Mouse (Mus musculus): ENCODE measurements around the gene Tbk1.

Gene Tbk1

DNA sequence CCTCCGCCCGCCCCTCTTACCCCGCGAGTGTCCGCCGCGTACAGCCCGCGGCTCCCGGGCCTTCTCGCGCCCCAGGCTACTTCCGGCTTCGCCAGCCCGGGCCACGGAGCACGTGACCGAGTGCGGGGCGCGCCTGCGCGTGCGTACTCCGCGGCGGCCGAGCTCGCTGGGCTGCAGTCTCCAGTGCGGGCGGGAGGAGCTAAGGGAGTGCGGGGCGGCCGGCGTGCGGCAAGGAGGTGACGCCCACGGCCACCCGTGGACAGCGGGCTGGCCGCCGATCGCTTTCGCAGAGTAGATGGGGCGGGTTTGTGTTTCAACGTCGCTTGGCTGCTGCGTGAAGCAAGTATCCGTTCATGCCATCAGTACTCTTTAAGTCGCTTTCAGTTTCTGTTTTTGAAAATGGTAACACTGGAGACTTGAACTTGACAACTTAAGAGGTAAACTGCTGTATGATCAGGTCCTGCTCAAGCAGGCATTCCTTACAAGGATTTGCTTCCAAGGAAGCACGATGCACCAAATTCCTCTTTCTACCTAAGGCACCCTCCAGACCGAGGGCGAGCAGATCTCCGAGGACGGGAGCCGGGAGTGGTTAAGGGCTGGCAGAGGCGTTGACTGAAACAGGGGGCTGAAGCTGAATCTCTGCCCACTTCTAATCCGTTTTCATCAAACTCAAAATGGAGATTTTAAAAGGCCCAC, at the start of gene Tbk1:
Gene Tbk1 (minus strand): TSS at position 113 of the 696 bp plus-strand sequence.
- DNase-seq (ENCODE audit: low read depth, low spot score): peak; percentile 95

GRCm38 (mm10) chr10:121636276-121636675, 49.7 kb upstream of the Tbk1 start:
- DNase-seq (ENCODE audit: low read depth, low spot score): no peak

GRCm38 (mm10) chr10:121634159-121634558, 47.6 kb upstream of the Tbk1 start:
- peak; percentile 26 for DNase-seq (ENCODE audit: low read depth, low spot score)

GRCm38 (mm10) chr10:121628561-121629040, 42.0 kb upstream of the Tbk1 start:
- DNase-seq (ENCODE audit: low read depth, low spot score): peak; percentile 30

DNA sequence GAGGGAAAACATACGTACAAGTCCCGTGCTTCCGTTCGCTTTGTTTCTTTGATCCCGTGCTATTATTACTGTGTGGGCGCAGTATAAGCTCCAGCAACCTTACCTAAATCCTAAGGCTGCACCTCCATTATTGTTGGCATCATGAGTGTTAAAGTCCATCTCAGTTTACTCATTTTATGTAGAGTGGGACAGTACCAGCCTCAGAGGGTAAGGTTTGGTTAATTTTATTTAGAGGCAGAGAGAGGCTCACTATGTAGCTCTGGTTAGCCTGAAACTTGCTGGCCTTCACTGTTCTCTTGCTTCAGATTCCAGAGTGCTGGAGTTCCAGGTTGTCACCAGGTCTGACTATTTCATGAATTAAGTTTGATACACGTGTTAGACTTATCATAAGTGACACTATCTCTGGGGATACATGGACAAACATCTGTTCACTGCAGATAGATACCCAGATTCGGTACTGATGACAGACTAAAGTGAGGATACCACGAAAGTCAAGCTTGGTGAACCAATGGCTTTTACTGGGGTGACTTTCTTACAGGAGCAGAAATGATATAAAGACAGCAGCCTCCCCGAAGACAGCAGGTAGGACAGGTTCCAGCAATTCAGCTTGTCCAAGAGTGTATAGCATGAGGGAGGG, 40.7 kb upstream of the Tbk1 start:
- no peak for DNase-seq (ENCODE audit: low read depth, low spot score)

- DNase-seq (ENCODE audit: low read depth, low spot score): peak; percentile 99
Measured at GRCm38 (mm10) chr10:121626186-121626882, 39.7 kb upstream of the Tbk1 start, which contains the start of gene Xpot. TSS of gene Xpot (minus strand) at chr10:121626332.

DNA sequence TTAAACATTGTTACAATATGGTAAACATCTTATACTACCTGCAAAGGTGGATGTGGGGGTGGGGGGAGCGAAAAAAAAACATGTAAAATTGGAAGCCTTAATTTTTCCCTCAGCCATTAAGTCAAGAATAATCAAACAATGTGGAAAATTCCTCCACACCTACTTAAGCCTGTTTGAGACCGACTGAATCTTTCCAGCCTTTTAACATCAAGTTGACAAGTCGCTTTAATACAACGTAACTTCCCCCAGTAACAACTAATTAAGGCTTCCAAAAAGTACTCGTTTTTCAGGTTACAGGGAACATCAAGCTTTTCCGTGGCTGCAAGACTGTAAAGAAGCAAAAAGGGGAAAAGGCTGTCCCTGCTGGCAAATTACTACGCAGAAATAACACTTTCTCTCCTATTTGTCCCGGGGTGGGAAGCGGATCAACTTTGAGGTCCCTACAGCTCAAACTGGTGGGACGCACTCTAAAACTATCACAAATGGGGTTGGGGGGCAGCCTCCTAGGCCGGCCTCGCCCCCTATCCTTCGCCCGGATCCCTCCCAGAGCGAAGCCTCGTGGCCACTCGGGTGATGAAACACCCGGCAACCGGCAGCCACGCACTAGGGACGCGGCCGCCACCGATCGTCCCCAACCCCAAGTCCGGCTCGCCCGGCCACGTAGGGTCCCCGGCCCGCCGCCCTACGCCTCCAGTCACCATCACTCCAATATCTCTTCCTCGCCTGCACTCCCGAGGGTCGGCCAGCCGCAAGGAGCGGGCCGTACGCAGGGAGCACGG, 39.0 kb upstream of the Tbk1 start:
- DNase-seq (ENCODE audit: low read depth, low spot score): no peak

DNA sequence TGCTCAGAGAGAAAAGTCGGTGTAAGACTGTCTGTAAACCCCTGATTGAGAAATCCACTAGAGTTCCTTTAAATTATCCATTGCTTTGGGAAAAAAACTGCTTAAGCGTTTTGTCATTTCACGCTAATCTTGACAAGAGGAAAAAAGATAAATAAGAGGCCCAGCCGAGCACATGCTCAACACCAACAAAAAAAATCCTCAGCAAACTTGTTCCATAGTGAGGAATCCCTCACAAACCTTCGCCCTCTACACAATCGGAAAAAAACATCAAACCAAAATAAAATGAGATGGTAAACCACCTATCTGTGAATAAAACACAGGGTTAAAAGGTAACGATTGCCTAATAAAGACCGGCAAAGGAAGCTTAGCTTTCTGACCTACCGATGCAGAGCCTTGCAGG, 38.4 kb upstream of the Tbk1 start:
- no peak for DNase-seq (ENCODE audit: low read depth, low spot score)

GRCm38 (mm10) chr10:121623670-121624069, 37.1 kb upstream of the Tbk1 start:
- DNase-seq (ENCODE audit: low read depth, low spot score): no peak

DNA sequence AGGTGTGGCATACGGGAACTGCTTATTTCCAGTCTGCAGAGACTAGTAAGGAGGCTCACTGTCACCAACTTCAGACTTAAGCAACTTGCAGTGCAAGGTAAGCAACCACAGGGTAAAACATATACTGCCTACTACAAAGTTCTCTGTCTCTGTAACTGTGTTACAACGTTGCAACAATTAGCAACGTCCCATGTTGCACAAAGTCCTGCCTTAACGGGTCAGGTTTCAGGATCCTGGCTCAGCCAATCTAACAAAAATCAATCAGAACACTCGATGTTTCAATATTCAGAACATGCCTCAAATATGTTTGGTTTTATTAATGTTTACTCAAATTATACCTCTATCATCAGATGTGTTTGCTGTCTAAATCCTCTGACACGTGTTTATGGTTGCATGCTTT, 35.8 kb upstream of the Tbk1 start:
- DNase-seq (ENCODE audit: low read depth, low spot score): no peak

- DNase-seq (ENCODE audit: low read depth, low spot score): no peak
Measured at GRCm38 (mm10) chr10:121615935-121616334, 29.3 kb upstream of the Tbk1 start.

DNA sequence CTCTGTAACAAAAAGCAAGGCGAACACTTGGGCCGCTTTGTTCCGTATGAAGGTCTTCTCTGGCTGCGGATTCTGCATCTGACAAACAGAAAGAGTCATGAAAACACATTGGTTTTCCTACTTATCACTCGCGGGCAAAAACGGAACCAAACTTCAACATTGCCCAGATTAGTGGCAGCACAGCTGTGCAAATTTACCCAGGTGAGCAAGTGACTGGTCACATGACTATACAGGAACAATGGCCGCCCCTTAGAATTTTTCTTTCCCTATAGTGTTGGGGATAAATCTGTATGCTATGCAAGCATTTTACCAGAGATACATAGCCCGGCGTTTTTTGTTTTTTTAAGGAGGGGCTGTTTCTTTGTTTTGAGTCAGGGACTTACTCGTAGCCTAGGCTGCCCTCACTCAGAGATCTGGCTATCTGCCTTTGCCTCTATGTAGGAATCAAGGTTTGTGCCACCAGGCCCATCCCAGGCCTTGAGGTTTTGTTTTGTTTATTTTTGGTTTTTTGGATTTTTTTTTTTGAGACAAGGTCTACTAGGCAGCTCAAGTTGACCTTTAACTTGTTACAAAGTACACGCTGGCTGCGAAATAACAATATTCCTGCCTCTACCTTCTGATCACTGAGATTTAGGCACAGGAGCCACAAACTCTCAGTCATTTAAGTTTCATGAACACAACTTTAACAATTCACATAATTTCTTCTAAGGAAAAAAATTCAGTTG, 28.7 kb upstream of the Tbk1 start:
- no peak for DNase-seq (ENCODE audit: low read depth, low spot score)

DNA sequence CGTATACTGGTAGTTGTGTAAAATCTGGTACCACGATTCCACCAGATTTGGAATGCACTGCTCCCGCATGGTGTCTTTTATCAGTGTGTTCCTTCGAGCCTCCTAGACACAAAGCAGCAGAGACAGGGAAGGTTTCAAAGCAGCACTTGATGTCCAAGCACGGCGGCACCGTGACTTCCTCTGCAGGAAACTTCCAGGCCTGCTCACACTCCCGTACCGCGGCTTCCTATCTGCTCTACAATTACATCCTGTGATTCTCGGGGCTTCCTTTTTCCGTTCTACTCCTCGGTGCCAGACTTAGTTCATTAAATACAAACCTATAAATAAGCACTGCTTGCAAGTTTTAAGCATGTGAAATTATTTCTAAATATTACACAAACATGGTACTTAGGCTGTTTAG, 27.0 kb upstream of the Tbk1 start:
- DNase-seq (ENCODE audit: low read depth, low spot score): no peak

- DNase-seq (ENCODE audit: low read depth, low spot score): no peak
Measured at GRCm38 (mm10) chr10:121612448-121612847, 25.9 kb upstream of the Tbk1 start.

DNA sequence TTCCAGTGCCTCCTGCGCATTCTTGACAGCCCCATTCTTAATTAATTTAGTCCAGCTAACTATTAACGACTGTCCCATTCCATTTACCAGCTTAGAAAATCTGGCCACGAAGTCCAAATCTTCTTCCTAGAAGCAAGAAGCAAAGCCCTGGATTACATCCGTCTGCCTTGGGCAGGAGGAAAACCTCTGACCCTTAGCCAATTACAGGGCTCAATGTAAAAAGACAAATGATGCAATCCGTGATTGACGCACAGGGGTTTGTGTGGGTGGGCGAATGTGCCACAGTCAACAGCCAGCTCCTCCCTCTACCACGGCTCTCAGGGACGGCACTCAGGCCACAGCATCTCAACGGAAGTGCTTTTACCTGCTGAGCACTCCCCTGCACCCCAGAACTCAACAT, 25.0 kb upstream of the Tbk1 start:
- DNase-seq (ENCODE audit: low read depth, low spot score): no peak

DNA sequence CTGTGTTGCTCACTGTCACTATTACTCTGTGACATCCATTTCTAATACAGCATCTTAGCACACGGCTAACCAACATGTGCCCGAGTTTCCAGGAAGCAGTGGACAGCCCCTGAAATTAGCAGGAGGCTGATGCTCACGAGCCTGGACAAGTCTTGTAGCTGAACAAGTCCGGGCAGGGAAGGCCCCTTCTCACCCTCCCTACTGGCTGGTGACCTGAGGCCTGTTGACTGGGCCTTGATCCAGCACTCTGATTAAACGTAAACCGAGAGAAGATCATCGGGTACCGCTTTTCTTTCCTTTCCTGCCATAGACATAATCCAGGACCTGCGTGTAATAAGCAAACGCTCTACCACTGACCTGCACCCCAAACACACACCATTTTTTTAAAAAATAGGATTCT, 21.6 kb upstream of the Tbk1 start:
- DNase-seq (ENCODE audit: low read depth, low spot score): no peak

DNA sequence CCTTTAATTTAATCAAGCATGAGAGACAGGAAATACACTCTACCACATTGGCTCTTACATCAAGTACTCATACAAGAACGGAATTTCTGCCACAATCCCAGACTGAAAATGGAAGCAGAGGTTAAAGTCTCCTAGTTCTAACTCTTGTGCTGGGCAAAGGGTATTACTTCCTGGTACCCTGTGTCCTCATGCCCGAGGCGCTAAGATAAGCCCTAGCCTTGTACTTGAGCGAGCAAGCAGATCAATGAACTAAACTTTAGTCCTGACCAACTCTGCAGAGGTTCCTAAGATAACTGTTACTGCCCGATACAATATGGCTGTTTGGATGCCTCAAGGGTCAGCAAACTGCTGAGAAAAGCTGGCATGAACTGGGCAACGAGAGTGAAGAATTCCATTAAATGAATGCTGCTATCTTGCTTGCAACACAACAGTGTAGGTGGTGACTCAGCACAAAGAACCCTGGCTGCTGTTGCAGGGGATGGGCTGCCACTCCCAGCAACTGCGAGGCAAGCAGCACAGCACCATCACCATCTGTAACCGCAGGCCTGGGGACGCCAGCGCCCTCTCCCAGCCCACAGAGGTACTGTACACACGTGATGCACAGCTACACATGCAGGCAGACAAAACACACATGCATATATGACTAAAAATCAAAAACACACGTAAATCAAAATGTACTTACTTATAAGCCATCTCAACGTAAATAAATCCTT, 18.2 kb upstream of the Tbk1 start:
- no peak for DNase-seq (ENCODE audit: low read depth, low spot score)

- DNase-seq (ENCODE audit: low read depth, low spot score): no peak
Measured at GRCm38 (mm10) chr10:121603556-121603955, 17.0 kb upstream of the Tbk1 start.

DNA sequence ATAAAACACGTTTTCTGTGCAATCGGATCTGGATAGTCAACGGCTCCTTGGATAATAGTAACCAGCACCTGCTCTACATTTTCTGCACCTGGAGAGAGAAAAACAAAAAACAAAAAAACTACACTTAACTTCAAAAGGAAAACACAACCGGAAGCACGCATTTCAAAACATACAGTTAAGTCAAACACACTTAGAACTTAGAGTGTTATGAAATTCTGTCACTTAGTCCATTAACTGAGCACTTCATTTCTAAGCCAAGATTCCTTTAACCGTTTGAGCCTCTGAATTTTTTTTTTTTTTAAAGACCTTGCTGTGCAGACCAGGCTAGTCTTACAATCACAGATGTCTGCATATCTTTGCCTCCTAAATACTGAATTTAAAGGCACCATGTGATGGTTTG, 14.7 kb upstream of the Tbk1 start:
- no peak for DNase-seq (ENCODE audit: low read depth, low spot score)

- DNase-seq (ENCODE audit: low read depth, low spot score): no peak
Measured at GRCm38 (mm10) chr10:121596580-121596979, 10.0 kb upstream of the Tbk1 start.

DNA sequence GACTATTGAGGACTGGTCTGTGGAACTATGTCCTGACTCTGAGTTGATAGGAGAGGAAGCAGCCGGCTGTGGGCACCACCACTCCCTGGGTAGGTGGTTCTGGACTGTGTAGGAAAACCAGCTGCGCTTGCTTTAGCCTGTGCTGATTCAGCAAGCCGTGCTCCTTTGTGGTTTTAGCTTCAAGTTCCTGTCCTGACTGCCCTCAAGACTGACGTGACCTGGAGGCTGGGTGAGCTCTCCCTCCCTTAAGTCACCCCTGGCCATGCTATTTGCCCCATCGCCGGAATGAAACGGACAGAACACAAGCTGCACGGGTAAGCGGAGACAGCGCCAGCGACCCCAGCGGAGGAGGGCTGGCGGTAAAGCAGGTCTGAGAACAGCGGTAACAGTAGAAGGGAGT, 4.5 kb upstream of the Tbk1 start:
- no peak for DNase-seq (ENCODE audit: low read depth, low spot score)
